Mouse (Mus musculus) frontal cortex, postnatal 36 days (tissue): ENCODE measurements around the gene Oas2.
A peak's percentile ranks its signal among the peaks of the same experiment; 100 is the strongest.

Experiments used
- DNase-seq, 2 experiments: peaks; one replicate each; pipeline ENCODE4 v3.0.0; 2022; ENCODE audit warnings: low spot score in 2 of 2

The Oas2 gene

DNA sequence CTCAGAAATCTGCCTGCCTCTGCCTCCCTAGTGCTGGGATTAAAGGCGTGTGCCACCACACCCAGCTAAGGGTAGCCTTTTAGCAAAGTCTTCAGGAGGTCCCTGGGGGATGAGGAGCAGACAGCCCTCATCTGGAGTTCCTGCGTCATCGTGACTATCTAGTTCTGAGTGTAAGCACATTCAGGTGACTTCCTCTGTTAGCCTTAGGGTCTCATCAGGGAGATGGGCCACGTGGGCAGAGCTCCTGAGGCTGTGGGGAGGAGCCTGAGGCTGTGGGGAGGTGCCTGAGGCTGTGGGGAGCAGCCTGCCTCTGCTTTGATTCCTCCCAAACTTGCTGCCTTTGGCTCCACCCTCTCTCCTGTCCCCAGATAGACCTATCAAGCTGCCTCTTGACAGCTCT, 52.8 kb downstream of the Oas2 start:
- no peak for DNase-seq

DNA sequence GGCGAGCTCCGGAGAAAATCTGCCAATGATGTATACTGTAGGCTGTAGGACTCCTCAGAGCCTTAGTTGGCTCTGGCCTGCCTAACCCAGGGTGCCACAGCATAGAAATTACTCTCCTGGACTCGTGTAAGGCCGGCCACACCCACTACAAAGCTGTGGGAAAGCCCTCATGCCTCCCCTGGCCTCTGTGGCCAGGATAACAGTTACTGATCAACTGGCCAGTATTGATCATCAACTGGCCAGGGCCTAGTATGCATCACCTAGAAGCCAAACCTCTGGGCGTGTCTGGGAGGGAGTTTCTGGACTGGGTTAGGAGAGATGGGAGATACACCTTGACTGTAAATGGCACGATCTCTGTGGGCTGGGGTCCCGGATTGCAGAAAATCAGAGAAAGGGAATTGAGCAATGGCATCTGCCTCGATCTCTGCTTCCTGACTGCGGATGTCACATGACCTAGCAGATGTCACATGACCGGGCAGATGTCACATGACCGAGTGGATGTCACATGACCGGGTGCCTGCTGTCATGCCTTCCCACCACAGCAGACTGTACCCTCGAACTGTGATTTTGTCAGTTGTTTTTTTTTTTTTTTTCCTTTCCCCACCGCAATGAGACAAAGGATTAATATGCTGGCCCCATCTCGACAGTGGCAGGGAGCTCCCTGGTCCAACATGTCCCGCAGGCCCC, 53.5 kb downstream of the Oas2 start:
- no peak for DNase-seq

- no peak for DNase-seq
Observed at GRCm38 (mm10) chr5:120694695-120695074, 55.0 kb downstream of the Oas2 start.

DNA sequence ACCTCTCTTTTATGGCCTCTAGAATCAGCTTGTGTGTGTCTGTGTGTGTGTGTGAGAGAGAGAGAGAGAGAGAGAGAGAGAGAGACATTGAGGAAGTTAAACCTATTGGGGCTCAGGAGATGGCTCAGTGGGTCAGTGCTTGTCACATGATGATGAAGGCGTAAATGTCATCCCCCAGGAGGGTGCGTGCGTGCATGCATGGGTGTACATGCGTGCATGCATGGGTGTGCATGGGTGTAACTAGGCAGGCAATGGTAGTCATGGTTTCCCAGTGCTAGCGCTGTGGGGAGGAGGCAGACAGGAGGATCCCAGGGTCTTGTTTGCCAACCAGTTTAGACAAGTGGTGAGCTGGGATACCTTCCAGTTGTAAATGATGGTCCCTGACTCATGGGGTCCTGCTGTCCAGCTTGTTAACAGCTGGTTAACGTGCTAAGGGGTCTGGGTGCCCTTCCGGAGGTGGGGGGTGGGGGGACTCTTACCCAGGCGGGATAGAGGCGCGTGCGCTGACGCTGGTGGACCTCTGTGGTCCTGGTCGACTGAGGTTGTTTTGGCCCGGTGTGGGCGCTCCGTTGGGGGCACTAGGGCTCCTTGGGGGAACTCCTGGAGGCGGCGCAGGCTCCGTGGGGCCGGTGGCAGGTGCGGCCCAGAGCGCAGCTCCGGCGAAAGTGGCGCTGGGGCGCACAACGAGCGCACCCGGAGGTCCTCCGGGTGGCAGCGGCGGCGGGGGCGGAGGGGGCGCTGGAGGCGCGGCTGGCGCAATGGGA, 55.5 kb downstream of the Oas2 start:
- no peak for DNase-seq

GRCm38 (mm10) chr5:120692034-120692433, 57.6 kb downstream of the Oas2 start:
- no peak for DNase-seq

GRCm38 (mm10) chr5:120690417-120690816, 59.2 kb downstream of the Oas2 start:
- no peak for DNase-seq

DNA sequence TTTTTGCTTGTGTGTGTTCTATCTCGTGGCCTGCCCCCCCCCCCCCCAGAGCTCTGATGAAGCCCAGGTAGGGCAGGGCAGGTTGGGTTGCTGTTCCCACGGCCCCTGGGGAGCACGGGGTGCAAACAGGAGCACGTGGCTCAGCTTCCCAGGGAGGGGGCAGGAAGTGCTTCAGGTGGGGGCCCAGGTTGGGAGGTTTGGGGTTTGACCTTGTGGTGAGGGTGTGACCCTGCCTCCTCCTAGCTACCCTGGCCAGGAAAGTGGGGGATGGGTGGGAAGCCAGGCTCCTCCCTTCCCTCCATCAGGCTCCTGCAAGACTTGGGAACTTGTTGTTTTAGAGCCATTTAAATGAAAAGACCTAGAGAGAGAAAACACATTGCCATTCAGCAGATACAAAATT, 61.2 kb downstream of the Oas2 start:
- no peak for DNase-seq

DNA sequence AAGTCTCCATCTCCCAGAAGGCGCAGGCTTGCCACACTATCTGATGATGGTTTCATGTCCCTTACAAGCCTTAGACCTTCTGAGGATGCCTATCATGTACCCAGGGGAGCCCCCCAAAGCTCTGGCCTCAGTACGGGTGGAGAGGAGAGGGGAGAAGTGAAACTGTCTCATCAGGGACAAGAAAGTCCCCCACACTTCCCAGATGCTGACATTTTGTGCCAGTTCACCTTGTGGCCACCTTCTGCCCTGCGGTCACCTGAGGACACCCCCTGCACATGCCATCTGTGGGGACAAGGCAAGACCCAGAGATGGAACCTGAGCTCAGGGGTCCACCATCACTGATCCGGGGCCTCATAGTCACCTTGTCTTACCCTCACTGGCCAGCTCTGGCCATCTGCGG, 61.8 kb downstream of the Oas2 start:
- no peak for DNase-seq

DNA sequence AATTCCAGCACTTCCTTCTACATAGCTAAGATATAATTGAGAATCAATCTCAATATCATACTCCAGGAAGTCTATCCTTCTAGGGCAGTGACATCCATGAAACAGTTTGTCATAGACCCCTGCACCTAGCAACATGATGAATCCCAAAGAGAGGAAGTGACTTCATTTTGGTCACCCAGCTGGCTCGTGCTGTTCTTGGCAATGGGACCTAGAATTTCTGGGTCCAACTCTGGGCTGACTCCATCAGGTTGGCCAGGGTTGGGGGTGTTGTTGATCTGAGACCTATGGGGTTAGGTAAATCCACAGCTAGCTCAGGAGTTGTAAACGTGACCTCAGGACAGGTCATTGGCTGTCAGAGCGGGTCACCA, 62.2 kb downstream of the Oas2 start:
- no peak for DNase-seq

GRCm38 (mm10) chr5:120686749-120687483, 62.7 kb downstream of the Oas2 start:
- DNase-seq, result no peak

- DNase-seq, result no peak
Observed at GRCm38 (mm10) chr5:120685678-120686077, 64.0 kb downstream of the Oas2 start.

DNA sequence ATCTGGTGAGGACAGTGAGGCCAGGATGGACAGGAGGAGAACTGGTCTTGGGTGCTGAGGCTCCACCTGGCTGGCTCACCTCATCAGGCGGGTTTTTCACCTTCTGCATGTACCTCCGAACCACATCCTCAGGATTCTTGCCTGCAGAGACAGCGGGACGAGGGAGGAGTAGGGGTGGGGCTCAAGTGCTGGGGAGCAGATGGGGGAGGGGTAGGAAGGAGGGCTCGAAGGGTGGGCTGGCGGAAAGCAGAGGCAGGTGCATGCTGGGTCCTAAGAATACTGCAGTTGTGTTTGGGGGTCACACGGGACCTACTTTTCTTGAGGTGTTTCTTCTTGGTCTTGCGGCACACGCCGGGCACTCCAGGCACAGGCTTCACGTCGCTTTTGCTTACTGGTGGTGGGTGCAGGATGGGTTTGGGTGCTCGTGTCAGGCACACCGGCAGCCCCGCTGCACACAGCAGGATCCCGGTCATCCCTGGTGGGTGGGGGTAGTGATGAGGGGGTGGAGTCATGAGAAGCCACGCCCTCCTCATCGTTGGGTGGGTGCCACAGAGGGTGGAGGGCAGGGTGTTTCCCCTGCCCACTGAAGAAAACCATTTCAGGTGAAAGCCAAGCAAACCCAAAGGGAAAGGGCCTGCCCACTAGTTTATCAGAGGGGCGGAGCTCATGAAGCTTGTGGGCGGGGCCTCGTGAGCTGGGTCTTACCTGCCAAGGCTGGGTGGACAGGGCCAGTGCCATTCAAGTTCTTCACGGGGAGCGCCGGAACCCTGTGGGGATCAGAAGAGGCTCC, 66.5 kb downstream of the Oas2 start:
- no peak for DNase-seq

DNA sequence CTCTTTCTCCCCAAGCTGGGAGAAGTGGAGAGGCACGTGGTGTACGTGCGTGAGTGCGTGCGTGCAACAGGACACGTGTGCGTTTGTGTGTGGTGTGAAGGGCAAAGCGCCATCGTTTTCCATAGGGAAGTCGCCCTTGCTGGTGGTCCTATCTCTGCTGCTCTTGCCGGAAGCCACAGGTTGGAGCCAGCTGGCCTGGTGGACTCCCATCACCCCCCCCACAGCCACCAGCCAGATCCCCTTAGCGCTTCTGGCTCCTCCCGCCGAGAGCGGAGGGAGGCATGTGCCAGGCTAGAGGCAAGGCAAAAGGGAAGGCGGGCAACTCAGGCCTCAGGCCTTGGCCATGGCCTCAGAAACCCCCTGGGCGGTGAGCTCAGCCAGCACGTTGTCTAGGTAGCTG, 68.7 kb downstream of the Oas2 start:
- DNase-seq, result peak in 1 of 2 experiments; percentile 33
